Mouse (Mus musculus) erythroblast, embryonic 14.5 days (primary cell): ENCODE data around the gene Eng.

Experiments used
- GATA1 ChIP-seq: IDR thresholded peaks from 2 replicates; pipeline ENCODE4 v1.6.1; 2012; ENCODE audit warnings: low read length, inconsistent platforms, mixed read lengths
- TAL1 ChIP-seq: IDR thresholded peaks from 3 replicates; pipeline ENCODE4 v1.6.1; 2012; ENCODE audit warnings: low read length, inconsistent platforms, mixed read lengths

DNA sequence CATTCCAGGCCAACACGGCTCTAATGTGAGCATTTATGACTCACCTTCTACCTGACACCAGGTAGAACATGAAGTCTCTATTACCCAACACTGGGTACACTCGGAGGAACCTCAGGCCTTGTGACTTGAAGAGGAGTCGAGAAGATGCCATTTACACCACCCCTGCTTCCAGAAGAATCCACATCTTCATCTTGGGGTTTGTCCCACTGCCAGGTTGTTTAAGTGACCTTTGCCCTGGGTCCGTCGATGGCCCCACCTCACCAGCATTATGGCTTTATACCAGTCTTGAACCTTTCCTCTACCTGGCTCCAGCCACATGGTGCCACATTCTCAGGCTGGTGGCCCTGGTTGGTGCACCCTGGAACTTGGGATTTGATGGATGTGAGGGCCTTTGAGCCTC is 49.1 kb upstream of the Eng start:
- TF ChIP-seq GATA1 (no peak), TAL1 (no peak)
